Mouse (Mus musculus) hematopoietic stem cell, adult 5-6 weeks (primary cell): ENCODE data around the gene Mpped1. TPM values are rescaled to one million over a fixed set of nuclear protein-coding genes. Genes with fewer than 3 reads are reported as not detected.

Experiments used
- ATAC-seq, 2 experiments: fragments of 125-278 bp in 1 of 2; replicated peaks in 1 of 2; 2 replicates each; pipeline ENCODE4 v1.8.0; 2016 to 2017; ENCODE audit warnings: inconsistent platforms in 2 of 2, mild to moderate bottlenecking in 2 of 2, moderate number of reproducible peaks in 2 of 2, low read depth in 1 of 2, moderate TSS enrichment in 1 of 2; ENCODE audit not compliant: low FRiP score in 2 of 2, poor library complexity in 2 of 2, severe bottlenecking in 2 of 2, insufficient read depth in 1 of 2, low TSS enrichment in 1 of 2
- total RNA-seq: library from RNA; stranded (forward); fragments of 172-1452, 232-1000 nt; gene quantifications from 2 replicates; pipeline ENCODE4 v1.2.3, GENCODE M21; 2017

Mpped1 gene
- total RNA-seq, 1 experiment from 2014 or later, result not detected

GRCm38 (mm10) chr15:83848193-83848592 lies 68.9 kb downstream of the Mpped1 start:
- ATAC-seq, result no peak

- no peak for ATAC-seq
Measured at GRCm38 (mm10) chr15:83853400-83853811, 74.1 kb downstream of the Mpped1 start.

GRCm38 (mm10) chr15:83857129-83857528 lies 77.9 kb downstream of the Mpped1 start:
- ATAC-seq, result peak; percentile 53; a peak in 2 of 4 replicates

- ATAC-seq, result no peak
Measured at GRCm38 (mm10) chr15:83865626-83866025, 86.4 kb downstream of the Mpped1 start.

DNA sequence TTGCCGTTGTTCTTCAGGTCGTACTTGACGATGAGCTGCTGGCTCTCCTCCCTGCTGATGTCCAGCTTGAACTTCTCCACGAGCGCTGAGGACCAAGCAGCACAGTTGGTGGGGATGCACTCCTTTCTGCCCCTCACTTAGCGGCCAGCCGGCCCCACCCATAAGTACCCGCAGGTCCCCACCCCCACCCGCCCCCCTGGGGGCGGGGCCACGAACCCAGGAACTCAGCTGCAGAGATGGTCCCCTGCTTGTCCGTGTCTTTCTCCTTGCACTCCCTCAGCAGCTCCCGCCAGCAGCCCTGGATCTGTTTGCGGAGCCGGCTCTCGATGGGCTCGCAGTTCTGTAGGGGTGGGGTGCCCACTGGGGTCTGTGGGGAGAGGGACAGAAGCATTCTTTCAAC lies 91.7 kb downstream of the Mpped1 start:
- ATAC-seq, result no peak

- ATAC-seq, result no peak
Measured at GRCm38 (mm10) chr15:83877155-83877866, 98.0 kb downstream of the Mpped1 start.

GRCm38 (mm10) chr15:83877898-83878297 lies 98.6 kb downstream of the Mpped1 start:
- ATAC-seq, result no peak

GRCm38 (mm10) chr15:83879845-83880244 lies 100.6 kb downstream of the Mpped1 start:
- no peak for ATAC-seq

DNA sequence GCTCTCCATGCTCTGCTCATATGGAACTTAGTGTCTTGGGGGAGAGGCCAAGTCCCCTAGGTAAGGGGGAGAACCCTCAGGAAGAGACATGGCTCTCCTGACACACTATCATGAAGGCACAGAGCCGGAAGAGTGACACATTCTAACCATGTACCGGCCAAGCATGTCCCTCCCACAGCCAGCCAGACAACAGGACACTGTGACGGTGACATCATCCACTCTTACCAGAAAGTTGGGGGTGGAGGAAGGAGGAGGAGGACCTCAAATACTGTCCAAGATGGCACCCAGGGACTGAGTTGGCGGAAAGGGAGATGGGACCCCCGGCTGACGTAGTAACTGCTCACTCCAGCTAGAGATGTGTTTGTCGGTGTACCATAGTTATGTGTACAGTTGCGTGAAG lies 104.6 kb downstream of the Mpped1 start:
- ATAC-seq, result no peak

DNA sequence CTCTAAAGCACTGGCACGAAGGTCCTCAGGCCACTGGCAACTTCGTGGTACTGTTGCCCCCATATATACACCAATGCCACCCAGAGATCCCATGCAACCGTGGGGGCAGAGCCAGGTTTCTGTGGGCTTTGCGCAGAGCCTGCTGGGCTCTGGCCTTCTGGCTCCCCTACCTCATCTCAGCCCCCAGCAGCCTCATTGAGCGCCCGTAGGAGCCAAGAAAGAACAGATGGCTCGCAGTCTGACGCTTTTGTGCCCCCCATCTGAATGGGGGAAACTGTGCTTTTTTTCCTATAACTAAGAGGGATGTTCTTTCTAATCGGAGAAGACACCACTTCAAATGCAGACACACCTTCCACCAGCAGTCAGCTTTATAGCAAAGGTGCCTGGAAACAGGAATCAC lies 105.0 kb downstream of the Mpped1 start:
- ATAC-seq, result no peak

DNA sequence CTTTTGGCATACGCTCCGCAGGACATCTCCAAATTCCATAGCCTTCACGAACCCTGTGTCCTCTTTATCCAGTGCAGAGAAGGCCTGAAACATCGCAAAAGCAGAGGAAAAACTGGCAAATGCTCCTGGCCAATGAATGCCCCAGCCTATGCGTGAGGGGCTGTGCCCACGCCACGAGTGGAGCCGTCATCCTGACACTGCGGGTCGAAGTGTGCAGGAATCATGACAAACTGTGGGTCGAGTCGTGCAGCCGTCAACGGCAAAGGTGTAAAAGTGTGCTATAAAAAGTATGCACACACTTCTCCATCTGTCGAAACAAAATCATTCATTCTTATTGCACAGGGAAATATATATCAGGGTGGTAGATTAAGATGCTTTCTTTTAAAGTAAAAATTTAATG lies 113.6 kb downstream of the Mpped1 start:
- ATAC-seq, result no peak

- ATAC-seq, result no peak
Measured at GRCm38 (mm10) chr15:83894261-83894660, 115.0 kb downstream of the Mpped1 start.

- ATAC-seq, result no peak
Measured at GRCm38 (mm10) chr15:83896011-83896410, 116.7 kb downstream of the Mpped1 start.

DNA sequence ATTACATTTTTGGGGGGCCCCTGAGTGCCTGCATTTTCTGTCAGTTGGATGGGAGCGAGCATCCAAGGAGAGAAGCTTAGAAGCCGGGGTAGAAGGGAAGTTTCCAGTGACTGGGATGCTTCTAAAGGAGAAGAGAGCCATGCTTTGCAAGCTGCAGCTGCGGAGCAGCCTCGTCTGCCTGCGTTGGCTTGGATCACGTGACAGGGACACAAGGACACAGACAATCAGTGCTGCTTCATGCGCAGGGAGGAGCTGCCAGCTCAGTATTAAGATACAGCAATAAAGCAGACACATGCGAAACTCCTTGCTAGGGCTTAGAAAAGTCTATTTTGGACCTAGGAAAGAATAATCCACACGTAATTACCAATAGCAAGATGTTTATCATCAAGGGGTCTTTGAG lies 118.0 kb downstream of the Mpped1 start:
- no peak for ATAC-seq

- ATAC-seq, result no peak
Measured at GRCm38 (mm10) chr15:83906472-83906871, 127.2 kb downstream of the Mpped1 start.

Other genes starting within 250 kb of the Mpped1 start
- gene Tspo, start 215.9 kb upstream of the Mpped1 start, total RNA-seq, result 19.0 and 49.2 TPM in 2 replicates
- gene Mcat, start 215.7 kb upstream of the Mpped1 start, total RNA-seq, result 12.4 and 12.7 TPM in 2 replicates
- gene Ttll12, start 184.3 kb upstream of the Mpped1 start, total RNA-seq, result 8.4 and 19.1 TPM in 2 replicates
- not detected in 2 replicates for gene Scube1, start 54.4 kb upstream of the Mpped1 start, total RNA-seq